Comparison of ENCODE assay signal across 8 mouse cellular contexts in the genomic region with DNA sequence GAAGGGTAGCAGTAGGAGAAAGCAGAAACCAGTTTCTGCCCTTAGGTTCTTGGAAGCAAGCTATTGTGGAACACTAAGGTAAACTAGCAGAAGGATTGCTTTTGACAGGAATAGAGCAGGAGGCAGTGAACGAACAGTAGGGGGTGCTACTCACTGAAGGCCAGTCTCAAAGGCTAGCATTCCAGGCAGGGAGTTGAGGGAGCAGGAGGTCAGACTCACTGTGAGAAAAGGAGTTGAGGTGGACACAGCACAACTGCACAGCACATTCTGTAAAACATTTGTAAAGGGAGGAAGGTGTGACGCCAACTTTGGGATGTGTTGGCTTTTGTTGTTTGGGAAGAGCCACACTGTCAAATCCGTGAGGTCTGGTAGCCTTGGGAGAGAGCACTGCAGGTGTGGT. TPM values are rescaled to one million over a fixed set of nuclear protein-coding genes. Genes with fewer than 3 reads are reported as not detected.
DNase-seq lines count a peak whose midpoint lies in the region; ATAC-seq and TF ChIP-seq lines count a peak whose summit lies in the region.

No protein-coding gene starts in this region.

- H3K27me3 ChIP-seq in midbrain, embryonic 11.5 days (ENCODE audit: control insufficient read depth, insufficient read depth, low read length): no peaks in the 10 kb centered on the region
- no peaks in the 10 kb centered on the region for H3K27me3 ChIP-seq in midbrain, embryonic 15.5 days (replicated peaks)
- H3K27me3 ChIP-seq in heart, embryonic 13.5 days (replicated peaks): no peaks in the 10 kb centered on the region
- H3K27me3 ChIP-seq in neural tube, embryonic 11.5 days (ENCODE audit: control insufficient read depth, insufficient read depth, low read length): no peaks in the 10 kb centered on the region

- H3K9ac ChIP-seq in midbrain, embryonic 11.5 days (ENCODE audit: low read length): no peak overlapping the region
- no peak overlapping the region for H3K9ac ChIP-seq in midbrain, embryonic 15.5 days
- 0 out of 2 replicates have a peak overlapping the region, but pooled peaks have one; percentile 8 for H3K9ac ChIP-seq in heart, embryonic 13.5 days
- H3K9ac ChIP-seq in neural tube, embryonic 11.5 days (ENCODE audit: low read length): no peak overlapping the region

- WGBS in midbrain, embryonic 11.5 days: 40% methylated on average over 3 of the region's 3 CpGs
- 43% methylated on average over 3 of the region's 3 CpGs for WGBS in midbrain, embryonic 15.5 days
- 36% methylated on average over 3 of the region's 3 CpGs for WGBS in heart, embryonic 13.5 days
- WGBS in neural tube, embryonic 11.5 days: 50% methylated on average over 3 of the region's 3 CpGs

- no peak overlapping the region for H3K4me2 ChIP-seq in midbrain, embryonic 11.5 days
- no peak overlapping the region for H3K4me2 ChIP-seq in midbrain, embryonic 15.5 days
- H3K4me2 ChIP-seq in heart, embryonic 13.5 days: peak overlapping the region; percentile 91
- H3K4me2 ChIP-seq in neural tube, embryonic 11.5 days (ENCODE audit: low read depth): no peak overlapping the region

- no peaks in the 10 kb centered on the region for H3K36me3 ChIP-seq in midbrain, embryonic 11.5 days (ENCODE audit: control insufficient read depth, insufficient read depth, low read length)
- no peaks in the 10 kb centered on the region for H3K36me3 ChIP-seq in midbrain, embryonic 15.5 days (replicated peaks)
- H3K36me3 ChIP-seq in heart, embryonic 13.5 days: peaks cover 14% of the 10 kb centered on the region; the same call in 1 of the 2 replicates
- H3K36me3 ChIP-seq in neural tube, embryonic 11.5 days (ENCODE audit: control insufficient read depth, insufficient read depth, low read length): no peaks in the 10 kb centered on the region

- no peaks in the 10 kb centered on the region for H3K9me3 ChIP-seq in midbrain, embryonic 11.5 days (ENCODE audit: control insufficient read depth, low read length)
- no peaks in the 10 kb centered on the region for H3K9me3 ChIP-seq in midbrain, embryonic 15.5 days
- H3K9me3 ChIP-seq in heart, embryonic 13.5 days: no peaks in the 10 kb centered on the region
- no peaks in the 10 kb centered on the region for H3K9me3 ChIP-seq in neural tube, embryonic 11.5 days (ENCODE audit: control insufficient read depth, low read length)

- H3K4me1 ChIP-seq in midbrain, embryonic 11.5 days (ENCODE audit: control insufficient read depth, insufficient read depth, low read length): peaks cover 4% of the 10 kb centered on the region; the same call in 1 of the 2 replicates
- H3K4me1 ChIP-seq in midbrain, embryonic 15.5 days: peaks cover 22% of the 10 kb centered on the region
- peaks cover 55% of the 10 kb centered on the region for H3K4me1 ChIP-seq in heart, embryonic 13.5 days
- H3K4me1 ChIP-seq in neural tube, embryonic 11.5 days (ENCODE audit: control insufficient read depth, insufficient read depth, low read length): peaks cover 6% of the 10 kb centered on the region

- ATAC-seq in midbrain, embryonic 11.5 days (ENCODE audit: low FRiP score): no peak
- no peak for ATAC-seq in midbrain, embryonic 15.5 days (replicated peaks)
- no peak for ATAC-seq in heart, embryonic 13.5 days (ENCODE audit: extremely low read depth, insufficient number of reproducible peaks, low FRiP score, low TSS enrichment)
- ATAC-seq in neural tube, embryonic 11.5 days (ENCODE audit: insufficient read depth, low FRiP score, low TSS enrichment): no peak

- no peak overlapping the region for H3K4me3 ChIP-seq in midbrain, embryonic 11.5 days (ENCODE audit: low read depth, low read length)
- H3K4me3 ChIP-seq in midbrain, embryonic 15.5 days: no peak overlapping the region
- peak overlapping the region; percentile 94 for H3K4me3 ChIP-seq in heart, embryonic 13.5 days
- no peak overlapping the region; the same call in 1 of the 2 replicates for H3K4me3 ChIP-seq in layer of hippocampus, adult 2 months
- H3K4me3 ChIP-seq in neural tube, embryonic 11.5 days (ENCODE audit: low read depth, low read length): no peak overlapping the region

- peak; percentile 88 for TF ChIP-seq CTCF in layer of hippocampus, adult 2 months (conservative IDR thresholded peaks at IDR 0.05)

- H3K27ac ChIP-seq in midbrain, embryonic 11.5 days (ENCODE audit: low read depth, low read length): no peak overlapping the region
- H3K27ac ChIP-seq in midbrain, embryonic 15.5 days: no peak overlapping the region
- no peak overlapping the region for H3K27ac ChIP-seq in heart, embryonic 13.5 days (replicated peaks)
- peak overlapping the region; percentile 36; the same call in 1 of the 2 replicates for H3K27ac ChIP-seq in layer of hippocampus, adult 2 months
- H3K27ac ChIP-seq in neural tube, embryonic 11.5 days (ENCODE audit: low read depth, low read length): no peak overlapping the region

- DNase-seq in midbrain, embryonic 11.5 days (ENCODE audit: low spot score, missing footprints): peak; percentile 91
- DNase-seq in T-cell, adult 2 months (ENCODE audit: low spot score): peak; percentile 24
- DNase-seq in cerebellum, postnatal 36 days: peak; percentile 68 to 78
- DNase-seq in layer of hippocampus, adult 2 months (ENCODE audit: low spot score in 2 of 2): peak; percentile 31 to 52
- peak; percentile 56 for DNase-seq in neural tube, embryonic 11.5 days (ENCODE audit: low spot score)
- no peak for DNase-seq in spleen, adult 18-20 months

RNA-seq across cellular contexts. Expression of a gene that starts 3.0 kb away (rescaled TPM):
- polyA plus RNA-seq in midbrain, embryonic 11.5 days (2014; fragmentation: Nextera tagmentation; extraction: Ambion mirVana): 24.9 and 26.1 TPM in 2 replicates
- 79.8 and 103 TPM in 2 replicates for polyA plus RNA-seq in midbrain, embryonic 15.5 days (2015; fragmentation: Nextera tagmentation; extraction: Ambion mirVana)
- 38.0 and 39.4 TPM in 2 replicates for polyA plus RNA-seq in heart, embryonic 13.5 days (2015; fragmentation: Nextera tagmentation; extraction: Ambion mirVana)
- 100 to 1,000 TPM; 103 to 105 TPM for total RNA-seq in layer of hippocampus, adult 2 months (2021)
- polyA plus RNA-seq in neural tube, embryonic 11.5 days (2014; fragmentation: Nextera tagmentation; extraction: Ambion mirVana): 30.6 and 33.2 TPM in 2 replicates

Comparison
In these comparisons a context has a peak if more than half of its experiments do, and no peak if none do; other contexts are left out.
1. DNase-seq: peak in midbrain, embryonic 11.5 days (single experiment), T-cell, adult 2 months (single experiment), cerebellum, postnatal 36 days (2 of 2), layer of hippocampus, adult 2 months (2 of 2) and neural tube, embryonic 11.5 days (single experiment); none in spleen, adult 18-20 months (0 of 2).